Mouse (Mus musculus) intestine, embryonic 16.5 days (tissue): ENCODE results near the gene Mov10l1. TPM values are rescaled to one million over a fixed set of nuclear protein-coding genes. Genes with fewer than 3 reads are reported as not detected.

Source experiments
- ATAC-seq: fragments of 200-750 bp; cut with Nextera tagmentation; 2 replicates; pipeline ENCODE4 v1.8.0; 2017; ENCODE audit warnings: moderate TSS enrichment, moderate library complexity
- H3K27ac ChIP-seq: fragments of 300-500 bp; sonication (generic); 2 replicates; pipeline ENCODE4 v1.5.1; 2014; ENCODE audit warnings: mild to moderate bottlenecking, low read length
- H3K27me3 ChIP-seq: fragments of 300-500 bp; sonication (generic); replicated peaks from 2 replicates; pipeline ENCODE4 v1.6.1; 2014; ENCODE audit warnings: low read length, control low read depth, mixed read lengths; ENCODE audit not compliant: control insufficient read depth, insufficient read depth
- H3K36me3 ChIP-seq: fragments of 300-500 bp; sonication (generic); 2 replicates; pipeline ENCODE4 v1.6.1; 2014; ENCODE audit warnings: low read length, control low read depth; ENCODE audit not compliant: control insufficient read depth, insufficient read depth
- H3K4me1 ChIP-seq: fragments of 300-500 bp; sonication (generic); 2 replicates; pipeline ENCODE4 v1.6.1; 2014; ENCODE audit warnings: low read length, control low read depth, mixed read lengths; ENCODE audit not compliant: control insufficient read depth, insufficient read depth
- H3K4me2 ChIP-seq: fragments of 300-500 bp; sonication (generic); 2 replicates; pipeline ENCODE4 v1.6.1; 2014; ENCODE audit warnings: low read depth, low read length, control low read depth
- H3K4me3 ChIP-seq: fragments of 300-500 bp; sonication (generic); 2 replicates; pipeline ENCODE4 v1.5.1; 2014; ENCODE audit warnings: mild to moderate bottlenecking, low read length
- H3K9ac ChIP-seq: fragments of 300-500 bp; sonication (generic); 2 replicates; pipeline ENCODE4 v1.6.1; 2014; ENCODE audit warnings: low read depth, low read length
- H3K9me3 ChIP-seq: fragments of 300-500 bp; sonication (generic); 2 replicates; pipeline ENCODE4 v1.6.1; 2016; ENCODE audit warnings: low read length, control low read depth; ENCODE audit not compliant: control insufficient read depth
- WGBS: fragments of 180-500 bp; shearing (Covaris S2); extraction: QIAGEN DNeasy Blood & Tissue Kit; methylation state at CpG from one replicate; pipeline ENCODE4 v1.1.7; 2014; 5-methylcytosine and 5-hydroxymethylcytosine counted together
- polyA plus RNA-seq: library from polyadenylated mRNA; unstranded; fragments of >200 nt; fragmentation: Nextera tagmentation; extraction: Ambion mirVana; gene quantifications from 2 replicates; pipeline ENCODE4 v1.2.1, GENCODE M21; 2015

Mov10l1 gene
- polyA plus RNA-seq, 1 experiment from 2014 or later, result not detected

DNA sequence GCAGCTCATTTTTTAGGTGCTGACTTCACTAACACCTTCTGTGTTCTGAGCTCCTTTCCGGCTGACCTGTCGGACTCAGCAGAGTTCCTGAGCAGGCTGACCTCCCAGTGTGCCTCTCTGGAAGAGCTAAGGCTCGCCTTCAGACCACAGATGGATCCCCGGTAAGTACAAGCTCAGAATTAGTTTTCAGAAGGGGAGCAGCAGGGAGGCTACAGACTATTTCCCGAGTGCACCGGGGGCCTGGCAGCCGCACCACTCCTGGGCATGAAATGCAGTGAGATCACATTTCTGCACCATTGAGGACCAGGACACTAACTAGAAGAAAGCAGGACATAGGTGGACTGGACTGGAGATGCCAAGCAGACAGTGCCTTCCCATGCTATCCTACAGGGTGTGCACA lies 115.9 kb downstream of the Mov10l1 start:
- Histone ChIP-seq H3K9ac (no peak overlapping the region), H3K4me3 (no peak overlapping the region), H3K36me3 (peaks cover 49% of the 10 kb centered on the region), H3K27me3 (no peaks in the 10 kb centered on the region), H3K9me3 (no peaks in the 10 kb centered on the region), H3K4me2 (no peak overlapping the region), H3K27ac (no peak overlapping the region), H3K4me1 (no peaks in the 10 kb centered on the region)
- WGBS, result 92% methylated on average over 7 of the region's 7 CpGs
- ATAC-seq, result no peak

DNA sequence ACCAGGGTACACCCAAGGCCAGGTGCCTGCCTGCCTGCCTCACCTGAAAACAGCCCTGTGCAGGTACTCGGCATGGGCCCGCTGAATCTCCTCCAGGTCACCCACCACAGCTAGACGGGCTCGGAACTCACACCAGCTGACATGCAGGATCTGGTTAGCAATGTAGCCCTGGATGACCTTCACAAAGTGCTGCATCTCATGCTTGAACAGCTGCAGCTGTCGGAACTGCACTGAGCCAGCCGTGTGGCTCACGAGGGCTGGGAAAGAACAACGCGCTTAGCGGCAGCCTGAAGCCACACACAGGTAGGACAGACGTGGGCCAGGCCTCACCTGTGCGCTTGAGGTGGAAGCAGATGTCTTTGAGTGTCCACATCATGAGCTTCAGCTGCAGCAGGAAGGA lies 118.1 kb downstream of the Mov10l1 start:
- H3K36me3 ChIP-seq, result peaks cover 39% of the 10 kb centered on the region
- ATAC-seq, result no peak
- no peak overlapping the region for H3K4me2 ChIP-seq

GRCm38 (mm10) chr15:89102646-89103045 lies 119.9 kb downstream of the Mov10l1 start:
- ATAC-seq, result no peak
- Histone ChIP-seq H3K27me3 (no peaks in the 10 kb centered on the region), H3K4me3 (no peak overlapping the region), H3K27ac (no peak overlapping the region), H3K9me3 (no peaks in the 10 kb centered on the region), H3K4me2 (no peak overlapping the region), H3K9ac (no peak overlapping the region), H3K36me3 (peaks cover 41% of the 10 kb centered on the region), H3K4me1 (no peaks in the 10 kb centered on the region)
- 84% methylated on average over 5 of the region's 5 CpGs for WGBS

More for the DNA sequence above, 118.1 kb downstream of the Mov10l1 start:
- Histone ChIP-seq H3K27ac (no peak overlapping the region), H3K9ac (no peak overlapping the region), H3K9me3 (no peaks in the 10 kb centered on the region), H3K27me3 (no peaks in the 10 kb centered on the region), H3K4me1 (no peaks in the 10 kb centered on the region), H3K4me3 (no peak overlapping the region)
- 85% methylated on average over 12 of the region's 12 CpGs for WGBS

DNA sequence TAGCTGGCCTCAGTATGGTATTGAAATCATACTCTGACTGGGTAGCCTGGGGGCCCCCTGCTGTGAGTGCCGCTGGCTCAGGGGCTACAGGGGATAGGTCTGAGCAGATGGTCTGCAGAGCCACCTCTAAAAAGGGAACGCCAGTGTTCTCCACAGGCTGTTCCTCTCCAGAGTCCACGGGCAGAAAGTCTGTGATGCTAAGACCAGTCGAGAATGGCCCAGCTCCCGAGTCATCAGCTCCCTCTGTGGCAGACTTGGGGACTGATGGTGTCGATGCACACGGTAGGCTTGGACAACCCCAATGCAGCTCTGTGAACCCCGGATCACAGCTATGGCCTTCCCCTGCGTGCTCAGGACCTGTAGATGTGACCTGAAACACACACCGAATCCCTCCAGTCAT lies 121.2 kb downstream of the Mov10l1 start:
- no peak for ATAC-seq
- Histone ChIP-seq H3K27ac (no peak overlapping the region), H3K9ac (no peak overlapping the region), H3K36me3 (peaks cover 37% of the 10 kb centered on the region), H3K4me3 (no peak overlapping the region), H3K9me3 (no peaks in the 10 kb centered on the region), H3K4me2 (no peak overlapping the region), H3K4me1 (no peaks in the 10 kb centered on the region), H3K27me3 (no peaks in the 10 kb centered on the region)
- WGBS, result 87% methylated on average over 10 of the region's 10 CpGs

DNA sequence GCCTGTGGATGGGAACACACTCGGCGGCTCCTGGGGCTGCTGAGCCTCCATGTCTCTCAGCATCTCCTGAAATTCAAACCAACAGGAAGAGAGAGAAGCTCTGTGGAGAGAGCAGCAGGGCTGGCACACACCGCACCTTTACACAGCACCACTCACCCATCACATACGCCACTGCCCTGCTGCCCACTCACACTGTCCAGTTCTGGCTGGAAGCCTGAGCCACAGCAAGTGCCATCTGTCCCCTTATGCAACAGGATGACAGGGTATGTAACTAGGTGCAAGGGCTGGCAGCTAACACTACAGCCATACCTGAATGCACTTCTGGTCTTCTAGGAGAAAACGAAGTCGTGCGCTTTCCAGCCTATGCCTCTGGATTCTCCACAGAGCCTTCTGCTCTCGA lies 121.7 kb downstream of the Mov10l1 start:
- Histone ChIP-seq H3K9me3 (no peaks in the 10 kb centered on the region), H3K27ac (no peak overlapping the region), H3K4me2 (no peak overlapping the region), H3K27me3 (no peaks in the 10 kb centered on the region), H3K4me3 (no peak overlapping the region), H3K4me1 (no peaks in the 10 kb centered on the region), H3K36me3 (peaks cover 35% of the 10 kb centered on the region), H3K9ac (no peak overlapping the region)
- ATAC-seq, result no peak
- WGBS, result 98% methylated on average over 8 of the region's 8 CpGs

Other genes with a start within 250 kb of the Mov10l1 start
- 13.4 and 14.1 TPM in 2 replicates for gene Brd1, start 248.7 kb upstream of the Mov10l1 start, polyA plus RNA-seq
- 11.9 and 12.4 TPM in 2 replicates for gene Zbed4, start 231.2 kb upstream of the Mov10l1 start, polyA plus RNA-seq
- gene Alg12, start 163.6 kb upstream of the Mov10l1 start, polyA plus RNA-seq, result 16.7 and 16.9 TPM in 2 replicates
- 123 and 137 TPM in 2 replicates for gene Creld2, start 163.3 kb upstream of the Mov10l1 start, polyA plus RNA-seq
- gene Pim3, start 120.7 kb upstream of the Mov10l1 start, polyA plus RNA-seq, result 45.7 and 46.3 TPM in 2 replicates
- gene Ttll8, start 28.5 kb upstream of the Mov10l1 start, polyA plus RNA-seq, result not detected in 2 replicates
- gene Mlc1, start 3.9 kb upstream of the Mov10l1 start, polyA plus RNA-seq, result not detected in 2 replicates
- 0.38 and 0.68 TPM in 2 replicates for gene Panx2, start 76.8 kb downstream of the Mov10l1 start, polyA plus RNA-seq
- gene Trabd, start 92.2 kb downstream of the Mov10l1 start, polyA plus RNA-seq, result 53.2 and 56.4 TPM in 2 replicates
- 13.7 and 15.3 TPM in 2 replicates for gene Selenoo, start 106.2 kb downstream of the Mov10l1 start, polyA plus RNA-seq
- gene Tubgcp6, start 140.2 kb downstream of the Mov10l1 start, polyA plus RNA-seq, result 8.6 and 9.3 TPM in 2 replicates
- 25.3 and 27.6 TPM in 2 replicates for gene Hdac10, start 145.8 kb downstream of the Mov10l1 start, polyA plus RNA-seq
- 2.7 and 3.1 TPM in 2 replicates for gene Mapk12, start 157.8 kb downstream of the Mov10l1 start, polyA plus RNA-seq
- 4.7 and 5.0 TPM in 2 replicates for gene Mapk11, start 166.7 kb downstream of the Mov10l1 start, polyA plus RNA-seq
- gene Plxnb2, start 197.9 kb downstream of the Mov10l1 start, polyA plus RNA-seq, result 98.5 and 104 TPM in 2 replicates
- 10.9 and 13.0 TPM in 2 replicates for gene Dennd6b, start 213.6 kb downstream of the Mov10l1 start, polyA plus RNA-seq
- gene Ppp6r2, start 228.6 kb downstream of the Mov10l1 start, polyA plus RNA-seq, result 18.0 and 20.1 TPM in 2 replicates